Mouse (Mus musculus) midbrain, postnatal 0 days (tissue): ENCODE results near the gene Ddx47. TPM values are rescaled to one million over a fixed set of nuclear protein-coding genes. Genes with fewer than 3 reads are reported as not detected.

ENCODE experiments used
- ATAC-seq: fragments of 200-750 bp; cut with Nextera tagmentation; 2 replicates; pipeline ENCODE4 v1.8.0; 2017; ENCODE audit warnings: moderate number of reproducible peaks, mild to moderate bottlenecking, moderate TSS enrichment, moderate library complexity; ENCODE audit not compliant: low FRiP score
- DNase-seq: peaks from one replicate; pipeline ENCODE4 v3.0.0-alpha.2; 2015; ENCODE audit warnings: low spot score
- H3K27ac ChIP-seq: fragments of 300-500 bp; sonication (generic); 2 replicates; pipeline ENCODE4 v1.5.1; 2014; ENCODE audit warnings: low read depth, mild to moderate bottlenecking, low read length, mixed read lengths
- H3K27me3 ChIP-seq: fragments of 300-500 bp; sonication (generic); 2 replicates; pipeline ENCODE4 v1.6.1; 2014; ENCODE audit warnings: low read length, control low read depth, mixed read lengths; ENCODE audit not compliant: insufficient read depth
- H3K36me3 ChIP-seq: fragments of 300-500 bp; sonication (generic); 2 replicates; pipeline ENCODE4 v1.6.1; 2014; ENCODE audit warnings: low read length, control low read depth, mixed read lengths; ENCODE audit not compliant: insufficient read depth
- H3K4me1 ChIP-seq: fragments of 300-500 bp; sonication (generic); 2 replicates; pipeline ENCODE4 v1.6.1; 2014; ENCODE audit warnings: mild to moderate bottlenecking, control low read depth, antibody characterized with exemption, low read length, mixed read lengths; ENCODE audit not compliant: insufficient read depth
- H3K4me2 ChIP-seq: fragments of 300-500 bp; sonication (generic); 2 replicates; pipeline ENCODE4 v1.6.1; 2014; ENCODE audit warnings: low read depth, mild to moderate bottlenecking, low read length, mixed read lengths; ENCODE audit not compliant: poor library complexity, severe bottlenecking
- H3K4me3 ChIP-seq: fragments of 300-500 bp; sonication (generic); 2 replicates; pipeline ENCODE4 v1.5.1; 2014; ENCODE audit warnings: low read depth, mild to moderate bottlenecking, low read length, moderate library complexity
- H3K9ac ChIP-seq: fragments of 300-500 bp; sonication (generic); replicated peaks from 2 replicates; pipeline ENCODE4 v1.6.1; 2014; ENCODE audit warnings: mild to moderate bottlenecking, low read length, moderate library complexity, mixed read lengths; ENCODE audit not compliant: poor library complexity, severe bottlenecking
- H3K9me3 ChIP-seq: fragments of 300-500 bp; sonication (generic); 2 replicates; pipeline ENCODE4 v1.6.1; 2016; ENCODE audit warnings: low read length, control low read depth
- CTCF ChIP-seq: IDR thresholded peaks from 2 replicates; pipeline ENCODE4 v1.5.1; 2016; ENCODE audit warnings: antibody characterized with exemption, mild to moderate bottlenecking
- whole genome bisulfite sequencing: fragments of 180-500 bp; shearing (Covaris S2); extraction: QIAGEN DNeasy Blood & Tissue Kit; methylation state at CpG from one replicate; pipeline ENCODE4 v1.1.7; 2014; 5-methylcytosine and 5-hydroxymethylcytosine counted together
- polyA plus RNA-seq: library from polyadenylated mRNA; unstranded; fragments of >200 nt; fragmentation: Nextera tagmentation; extraction: Ambion mirVana; gene quantifications from 2 replicates; pipeline ENCODE4 v1.2.1, GENCODE M21; 2015
- total RNA-seq: library from RNA; depleted of rRNA; stranded (reverse); fragments of >200 nt; gene quantifications from 2 replicates; pipeline ENCODE4 v1.2.3, GENCODE M21; 2014; rRNA removed

Ddx47 gene
- total and polyA plus RNA-seq, 2 experiments from 2014 or later: 27.5 to 58.1 TPM

DNA sequence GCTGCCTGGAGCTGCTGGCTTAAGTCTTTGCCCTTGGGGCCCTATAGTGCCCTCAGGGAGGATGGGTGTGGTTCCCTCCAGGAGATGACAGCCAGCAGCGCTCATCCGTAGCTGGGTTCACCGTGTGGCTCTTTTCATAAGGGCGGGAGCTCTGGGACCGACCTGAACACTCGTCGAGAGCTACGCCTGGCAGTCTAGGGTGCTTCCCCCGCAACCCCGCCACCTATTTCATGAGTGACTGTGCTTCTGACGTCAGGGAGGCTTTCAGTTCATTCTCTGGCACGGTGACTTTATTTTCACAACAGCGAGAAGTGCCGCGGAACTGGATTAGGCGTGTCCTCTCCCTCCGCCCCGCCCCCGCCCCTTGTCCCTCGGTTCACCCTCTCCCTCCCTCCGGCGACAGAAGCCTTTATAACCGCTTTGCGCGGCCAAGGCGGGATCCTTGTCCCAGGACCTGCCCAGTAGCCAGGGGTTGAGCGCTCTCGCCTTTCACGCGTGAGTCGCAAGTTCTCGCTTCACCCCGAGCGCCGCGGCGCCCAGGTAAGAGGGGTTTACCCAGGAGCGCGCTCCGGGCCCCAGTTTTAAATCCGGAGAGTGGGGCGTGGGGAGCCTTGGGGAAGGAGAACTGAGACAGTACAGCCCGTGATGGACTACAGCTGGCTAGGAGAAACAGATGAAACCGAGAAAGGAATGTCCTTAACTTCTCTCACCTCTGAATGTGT lies 54.0 kb downstream of the Ddx47 start, which contains the start of gene Gprc5a:
Gene Gprc5a, plus strand, starts transcription at position 416 of the 722 bp plus-strand sequence.
- peak within 1 kb of the TSS; percentile 40 for H3K4me3 ChIP-seq
- no peak within 1 kb of the TSS; the same call in 1 of the 2 replicates for H3K27ac ChIP-seq
- peaks cover 11% of the 10 kb centered on the region for H3K27me3 ChIP-seq
- no peak for ATAC-seq
- no peaks in the 10 kb centered on the region for H3K36me3 ChIP-seq
- 0 out of 2 replicates have a peak within 1 kb of the TSS, but pooled peaks have one; percentile 39 for H3K9ac ChIP-seq
- peaks cover 3% of the 10 kb centered on the region; the same call in 1 of the 2 replicates for H3K4me1 ChIP-seq
- WGBS: 2% methylated on average over 44 of the region's 44 CpGs
- TF ChIP-seq CTCF: no peak
- peak within 1 kb of the TSS; percentile 79 for H3K4me2 ChIP-seq
- no peaks in the 10 kb centered on the region for H3K9me3 ChIP-seq
- peak; percentile 17 for DNase-seq

DNA sequence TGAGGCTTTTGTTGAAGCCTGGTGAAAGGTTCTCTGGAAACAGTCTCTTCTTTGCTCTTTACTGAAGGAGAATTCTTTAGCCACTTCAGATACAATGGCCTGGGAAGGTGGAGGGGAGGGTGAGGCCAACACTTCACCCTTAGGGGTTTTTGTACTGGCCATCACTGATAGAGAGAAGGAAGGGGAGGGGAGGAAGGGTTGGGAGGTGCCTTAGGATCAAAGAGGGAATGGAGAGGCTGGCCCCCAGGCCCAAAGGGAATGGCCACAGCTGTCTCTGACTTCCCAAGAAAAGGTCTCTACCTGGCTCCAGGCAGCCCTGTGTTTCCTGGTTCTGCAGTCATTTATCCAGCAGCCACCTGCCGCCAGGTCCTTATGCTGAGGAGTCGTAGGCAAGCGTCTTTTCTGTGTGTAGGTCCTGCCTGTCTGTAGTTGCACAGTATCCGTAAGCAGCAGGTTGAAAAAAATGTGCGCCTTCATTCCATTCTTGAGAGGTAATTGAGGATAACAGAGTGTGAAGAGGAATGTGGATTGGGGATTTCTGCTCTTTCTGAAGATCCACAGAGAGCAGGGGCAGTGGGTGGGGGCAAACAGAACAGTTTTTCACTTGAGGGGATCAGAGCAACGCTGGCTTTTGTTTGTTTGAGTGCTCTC lies 55.5 kb downstream of the Ddx47 start:
- TF ChIP-seq CTCF: no peak
- ATAC-seq (no peak), DNase-seq (no peak)
- peaks cover 3% of the 10 kb centered on the region; the same call in 1 of the 2 replicates for H3K4me1 ChIP-seq
- H3K27me3 ChIP-seq: peaks cover 11% of the 10 kb centered on the region
- no peak overlapping the region for H3K4me3 ChIP-seq
- H3K9ac ChIP-seq: no peak overlapping the region
- H3K27ac ChIP-seq: no peak overlapping the region
- no peak overlapping the region for H3K4me2 ChIP-seq
- no peaks in the 10 kb centered on the region for H3K9me3 ChIP-seq
- WGBS: 17% methylated on average over 6 of the region's 6 CpGs
- H3K36me3 ChIP-seq: no peaks in the 10 kb centered on the region

DNA sequence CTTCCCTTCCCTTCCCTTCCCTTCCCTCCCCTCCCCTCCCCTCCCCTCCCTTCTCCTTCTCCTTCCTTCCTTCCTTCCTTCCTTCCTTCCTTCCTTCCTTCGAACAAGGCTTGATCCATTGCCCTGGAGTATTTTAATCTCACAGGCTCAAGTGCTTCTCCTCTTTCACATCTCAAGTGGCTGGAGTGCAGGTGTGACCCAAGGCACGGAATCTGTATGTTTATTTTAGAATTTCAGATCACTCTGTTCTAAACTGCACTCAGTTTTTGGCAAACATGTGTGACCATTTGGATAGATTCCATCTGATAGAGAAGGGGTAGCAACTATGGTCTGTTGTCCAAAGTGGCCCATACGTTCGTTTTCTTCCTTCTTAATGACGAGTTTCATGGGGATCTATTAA lies 56.8 kb downstream of the Ddx47 start:
- Histone ChIP-seq H3K4me1 (peaks cover 3% of the 10 kb centered on the region; the same call in 1 of the 2 replicates), H3K4me2 (no peak overlapping the region), H3K9me3 (no peaks in the 10 kb centered on the region), H3K27ac (no peak overlapping the region), H3K27me3 (peaks cover 11% of the 10 kb centered on the region), H3K4me3 (no peak overlapping the region), H3K9ac (no peak overlapping the region), H3K36me3 (no peaks in the 10 kb centered on the region)
- DNase-seq (no peak), ATAC-seq (no peak)
- TF ChIP-seq CTCF: no peak
- WGBS: 92% methylated on average over 5 of the region's 5 CpGs

DNA sequence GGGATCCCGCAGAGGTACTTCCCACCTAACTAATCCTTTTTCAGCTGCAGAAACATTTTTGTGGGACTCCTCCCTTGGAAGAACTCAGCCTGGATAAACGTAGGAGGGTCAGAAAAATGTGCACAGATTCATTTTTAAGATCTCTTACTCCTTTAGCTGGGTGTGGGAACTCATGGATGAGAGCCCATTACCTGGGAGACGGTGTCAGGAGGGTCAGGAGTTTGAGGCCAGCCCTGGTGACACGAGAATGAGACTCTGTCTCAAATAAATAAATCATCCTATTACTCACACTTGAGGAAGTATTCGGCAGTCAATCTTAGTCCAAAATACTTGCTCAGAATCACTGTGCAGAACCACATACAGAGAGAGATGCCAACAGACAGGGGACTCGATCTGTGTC lies 58.4 kb downstream of the Ddx47 start:
- DNase-seq (no peak), ATAC-seq (no peak)
- H3K9me3 ChIP-seq: no peaks in the 10 kb centered on the region
- no peaks in the 10 kb centered on the region for H3K36me3 ChIP-seq
- no peak for TF ChIP-seq CTCF
- 72% methylated on average over 6 of the region's 6 CpGs for WGBS
- H3K4me3 ChIP-seq: no peak overlapping the region
- no peak overlapping the region for H3K4me2 ChIP-seq
- peaks cover 11% of the 10 kb centered on the region for H3K27me3 ChIP-seq
- H3K9ac ChIP-seq: no peak overlapping the region
- peaks cover 3% of the 10 kb centered on the region; the same call in 1 of the 2 replicates for H3K4me1 ChIP-seq
- H3K27ac ChIP-seq: no peak overlapping the region

DNA sequence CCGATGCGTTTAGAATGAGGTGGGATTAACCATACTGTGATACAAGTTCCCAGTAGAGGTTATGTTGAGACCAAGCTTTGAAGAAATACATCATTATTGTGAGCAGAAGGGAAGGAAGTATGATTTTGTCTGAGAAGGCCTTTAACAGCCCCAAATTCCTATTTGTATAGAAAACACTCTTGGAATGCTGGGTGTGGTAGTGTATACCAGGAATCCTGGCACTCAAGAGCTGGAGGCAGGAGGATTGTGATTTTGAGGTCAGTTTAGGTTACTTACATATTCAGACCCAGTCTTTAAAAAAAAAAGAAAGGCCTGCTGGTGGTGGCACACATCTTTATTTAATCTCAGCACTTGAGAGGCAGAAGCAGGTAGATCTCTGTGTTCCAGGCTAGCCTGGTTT lies 58.9 kb downstream of the Ddx47 start:
- Histone ChIP-seq H3K4me1 (peaks cover under 1% of the 10 kb centered on the region; the same call in 1 of the 2 replicates), H3K36me3 (no peaks in the 10 kb centered on the region), H3K27me3 (peaks cover 10% of the 10 kb centered on the region), H3K4me2 (no peak overlapping the region), H3K4me3 (no peak overlapping the region), H3K27ac (no peak overlapping the region), H3K9me3 (no peaks in the 10 kb centered on the region), H3K9ac (no peak overlapping the region)
- DNase-seq (no peak), ATAC-seq (no peak)
- WGBS: 83% methylated on average over 2 of the region's 2 CpGs
- no peak for TF ChIP-seq CTCF

Other genes with a start within 250 kb of the Ddx47 start
- gene Dusp16, start 219.0 kb upstream of the Ddx47 start, total RNA-seq: 3.9 and 6.6 TPM in 2 replicates
- gene Dusp16, start 219.0 kb upstream of the Ddx47 start, polyA plus RNA-seq: 2.8 and 3.2 TPM in 2 replicates
- 7.0 and 10.0 TPM in 2 replicates for gene Crebl2, start 181.5 kb upstream of the Ddx47 start, total RNA-seq
- gene Crebl2, start 181.5 kb upstream of the Ddx47 start, polyA plus RNA-seq: 2.6 and 3.5 TPM in 2 replicates
- gene Gpr19, start 113.0 kb upstream of the Ddx47 start, total RNA-seq: 32.1 and 34.2 TPM in 2 replicates
- gene Gpr19, start 113.0 kb upstream of the Ddx47 start, polyA plus RNA-seq: 38.5 and 41.6 TPM in 2 replicates
- 48.5 and 58.8 TPM in 2 replicates for gene Cdkn1b, start 91.2 kb upstream of the Ddx47 start, total RNA-seq
- 23.9 and 25.6 TPM in 2 replicates for gene Cdkn1b, start 91.2 kb upstream of the Ddx47 start, polyA plus RNA-seq
- gene Apold1, start 29.9 kb upstream of the Ddx47 start, total RNA-seq: 5.8 and 6.1 TPM in 2 replicates
- 4.3 and 5.1 TPM in 2 replicates for gene Apold1, start 29.9 kb upstream of the Ddx47 start, polyA plus RNA-seq
- gene Gprc5a, start 54.0 kb downstream of the Ddx47 start, total RNA-seq: not detected in 2 replicates
- gene Gprc5a, start 54.0 kb downstream of the Ddx47 start, polyA plus RNA-seq: 0.21 and 0.49 TPM in 2 replicates
- not detected in 2 replicates for gene Gprc5d, start 106.7 kb downstream of the Ddx47 start, total RNA-seq
- gene Gprc5d, start 106.7 kb downstream of the Ddx47 start, polyA plus RNA-seq: 0.27 TPM in 1 of 2 replicates, not detected in the other
- gene Fam234b, start 186.4 kb downstream of the Ddx47 start, total RNA-seq: 90.5 and 106 TPM in 2 replicates
- 114 and 119 TPM in 2 replicates for gene Fam234b, start 186.4 kb downstream of the Ddx47 start, polyA plus RNA-seq
- gene Hebp1, start 186.4 kb downstream of the Ddx47 start, total RNA-seq: 8.9 and 10.6 TPM in 2 replicates
- 8.7 and 9.2 TPM in 2 replicates for gene Hebp1, start 186.4 kb downstream of the Ddx47 start, polyA plus RNA-seq
- gene Gsg1, start 242.7 kb downstream of the Ddx47 start, total RNA-seq: 0.99 and 2.6 TPM in 2 replicates
- gene Gsg1, start 242.7 kb downstream of the Ddx47 start, polyA plus RNA-seq: 0.17 and 0.37 TPM in 2 replicates